Mouse (Mus musculus): ENCODE measurements at regions not wholly inside any gene's neighbourhood (a gene's known extent, or its start where the extent isn't known, plus 50 kb on each side); places are given as distances from the start of the nearest gene placed in this dataset.

DNA sequence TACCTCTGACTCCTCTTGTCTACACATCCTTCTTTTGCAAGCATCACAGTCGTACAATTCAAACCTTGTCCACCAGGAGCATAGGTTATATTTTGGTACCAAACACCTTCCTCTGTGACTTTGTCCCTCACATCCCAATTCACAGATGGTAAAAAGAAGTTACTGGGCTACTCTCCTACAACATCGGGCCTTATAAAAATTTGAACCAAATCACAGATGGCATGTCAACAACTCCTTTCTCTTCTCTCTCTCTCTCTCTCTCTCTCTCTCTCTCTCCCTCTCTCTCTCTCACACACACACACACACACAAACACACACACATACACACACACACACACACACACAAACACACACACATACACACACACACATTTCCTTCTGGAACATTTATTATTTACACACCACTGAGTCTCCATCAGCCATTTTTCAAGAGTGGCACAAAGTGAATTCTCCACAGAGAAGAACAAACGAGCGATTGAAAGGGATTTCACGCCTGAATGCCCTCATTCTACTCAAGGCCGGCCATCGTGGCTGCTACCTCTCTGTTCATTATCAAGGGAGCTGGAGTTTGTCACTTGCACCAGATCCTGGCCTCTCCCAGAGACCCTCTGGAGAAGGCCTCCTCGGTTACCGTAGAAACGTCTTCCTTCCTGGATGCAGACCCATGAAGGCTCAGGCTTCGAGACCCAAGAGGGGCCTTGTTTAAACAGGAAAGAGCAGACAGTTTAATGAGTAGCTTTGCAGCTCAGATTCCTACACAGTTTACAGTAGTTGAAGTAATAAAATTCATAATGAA is 314.7 kb upstream of the Gm12728 start:
- no peak for TF ChIP-seq CTCF (IDR thresholded peaks at IDR 0.05; ENCODE audit: borderline replicate concordance, extremely low read depth, insufficient read depth, insufficient read length)
- no peak for TF ChIP-seq POLR2A (IDR thresholded peaks at IDR 0.05; ENCODE audit: borderline replicate concordance, extremely low read depth, insufficient read depth, insufficient read length, poor library complexity, severe bottlenecking)

Measured in brain, embryonic 14.5 days (tissue).